8 mouse cellular contexts compared by ENCODE assay signal in the genomic region with DNA sequence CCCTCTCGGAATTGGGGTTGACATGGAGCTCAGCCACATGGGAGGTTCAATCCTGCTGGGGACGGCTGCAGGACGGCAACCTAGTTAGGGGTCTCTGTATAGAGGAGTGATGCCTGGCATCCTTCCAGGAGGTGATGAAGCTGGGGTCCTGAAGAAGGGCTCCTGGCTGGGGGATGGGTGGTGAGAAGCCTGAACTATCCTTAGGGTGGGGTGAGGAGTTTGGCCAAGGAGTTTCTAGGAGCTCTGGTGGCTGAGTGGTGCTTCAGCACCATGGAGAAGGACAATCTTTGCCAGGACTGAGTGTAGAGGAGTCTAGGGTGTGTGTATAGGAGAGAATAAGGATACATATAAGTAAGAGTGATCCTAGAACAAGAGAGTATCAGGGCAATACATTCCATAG. TPM values are rescaled to one million over a fixed set of nuclear protein-coding genes. Genes with fewer than 3 reads are reported as not detected.
DNase-seq lines count a peak whose midpoint lies in the region; ATAC-seq lines count a peak whose summit lies in the region.

No protein-coding gene starts in this region.

- peak; percentile 32 for DNase-seq in CD4-positive, CD25-positive, alpha-beta regulatory T cell, adult 2 months (ENCODE audit: low read depth, low spot score)
- DNase-seq in neural tube, embryonic 11.5 days (ENCODE audit: low spot score), result no peak
- DNase-seq in neural tube, embryonic 10.5 days (ENCODE audit: extremely low spot score, low spot score), result no peak
- no peak for DNase-seq in spleen, postnatal 10 days (ENCODE audit: low spot score in 2 of 2)
- no peak for DNase-seq in layer of hippocampus, adult 9-11 months

- H3K9me3 ChIP-seq in neural tube, embryonic 11.5 days (ENCODE audit: control insufficient read depth, low read length), result no peaks in the 10 kb centered on the region
- no peaks in the 10 kb centered on the region for H3K9me3 ChIP-seq in hindbrain, embryonic 15.5 days
- no peaks in the 10 kb centered on the region for H3K9me3 ChIP-seq in neural tube, embryonic 15.5 days (replicated peaks)

- no peaks in the 10 kb centered on the region for H3K4me1 ChIP-seq in neural tube, embryonic 11.5 days (ENCODE audit: control insufficient read depth, insufficient read depth, low read length)
- H3K4me1 ChIP-seq in hindbrain, embryonic 15.5 days (replicated peaks), result peaks cover 37% of the 10 kb centered on the region
- peaks cover 38% of the 10 kb centered on the region for H3K4me1 ChIP-seq in neural tube, embryonic 15.5 days

- no peak overlapping the region for H3K27ac ChIP-seq in neural tube, embryonic 11.5 days (ENCODE audit: low read depth, low read length)
- H3K27ac ChIP-seq in hindbrain, embryonic 15.5 days (replicated peaks), result no peak overlapping the region
- 0 out of 2 replicates have a peak overlapping the region, but pooled peaks have one; percentile 7 for H3K27ac ChIP-seq in neural tube, embryonic 15.5 days (replicated peaks)

- 25% methylated on average over 3 of the region's 3 CpGs for WGBS in neural tube, embryonic 11.5 days
- WGBS in hindbrain, embryonic 15.5 days, result 14% methylated on average over 3 of the region's 3 CpGs
- 21% methylated on average over 3 of the region's 3 CpGs for WGBS in neural tube, embryonic 15.5 days

- peak overlapping the region; percentile 25 for H3K4me2 ChIP-seq in neural tube, embryonic 11.5 days (ENCODE audit: low read depth)
- H3K4me2 ChIP-seq in hindbrain, embryonic 15.5 days, result peak overlapping the region; percentile 54
- peak overlapping the region; percentile 55 for H3K4me2 ChIP-seq in neural tube, embryonic 15.5 days

- no peaks in the 10 kb centered on the region for H3K36me3 ChIP-seq in neural tube, embryonic 11.5 days (ENCODE audit: control insufficient read depth, insufficient read depth, low read length)
- no peaks in the 10 kb centered on the region for H3K36me3 ChIP-seq in hindbrain, embryonic 15.5 days
- no peaks in the 10 kb centered on the region for H3K36me3 ChIP-seq in neural tube, embryonic 15.5 days

- peak overlapping the region; percentile 22; the same call in 1 of the 2 replicates for H3K9ac ChIP-seq in neural tube, embryonic 11.5 days (ENCODE audit: low read length)
- peak overlapping the region; percentile 27 for H3K9ac ChIP-seq in hindbrain, embryonic 15.5 days
- peak overlapping the region; percentile 17; the same call in 1 of the 2 replicates for H3K9ac ChIP-seq in neural tube, embryonic 15.5 days (replicated peaks)

- H3K4me3 ChIP-seq in neural tube, embryonic 11.5 days (ENCODE audit: low read depth, low read length), result peak overlapping the region; percentile 10; the same call in 1 of the 2 replicates
- peak overlapping the region; percentile 32 for H3K4me3 ChIP-seq in hindbrain, embryonic 15.5 days
- peak overlapping the region; percentile 34 for H3K4me3 ChIP-seq in neural tube, embryonic 15.5 days (replicated peaks)

- no peak for ATAC-seq in CD4-positive, CD25-positive, alpha-beta regulatory T cell, adult 4 months
- ATAC-seq in neural tube, embryonic 11.5 days (ENCODE audit: insufficient read depth, low FRiP score, low TSS enrichment), result no peak
- ATAC-seq in hindbrain, embryonic 15.5 days (ENCODE audit: low FRiP score, low read depth), result peak; percentile 6; the same call in 1 of the 2 replicates
- ATAC-seq in neural tube, embryonic 15.5 days (ENCODE audit: low FRiP score), result peak; percentile 19; the same call in 1 of the 2 replicates

- peaks cover 2% of the 10 kb centered on the region; the same call in 1 of the 2 replicates for H3K27me3 ChIP-seq in neural tube, embryonic 11.5 days (ENCODE audit: control insufficient read depth, insufficient read depth, low read length)
- H3K27me3 ChIP-seq in hindbrain, embryonic 15.5 days, result peaks cover 5% of the 10 kb centered on the region; the same call in 1 of the 2 replicates
- peaks cover 33% of the 10 kb centered on the region for H3K27me3 ChIP-seq in neural tube, embryonic 15.5 days (replicated peaks)

RNA-seq across cellular contexts. Expression of a gene that starts 0.6 kb away (rescaled TPM):
- polyA plus RNA-seq in CD4-positive, CD25-positive, alpha-beta regulatory T cell, adult 4 months (2017; shearing (Covaris generic)), result 10 to 100 TPM; 23.0 to 83.7 TPM
- 23.2 and 26.2 TPM in 2 replicates for polyA plus RNA-seq in neural tube, embryonic 11.5 days (2014; fragmentation: Nextera tagmentation; extraction: Ambion mirVana)
- polyA plus RNA-seq in hindbrain, embryonic 15.5 days (2015; fragmentation: Nextera tagmentation; extraction: Ambion mirVana), result 31.3 and 34.8 TPM in 2 replicates
- polyA plus RNA-seq in neural tube, embryonic 15.5 days (2015; fragmentation: Nextera tagmentation; extraction: Ambion mirVana), result 27.9 and 28.5 TPM in 2 replicates

RNA-seq across cellular contexts. Expression of a gene that starts 11.4 kb away (rescaled TPM):
- polyA plus RNA-seq in CD4-positive, CD25-positive, alpha-beta regulatory T cell, adult 4 months (2017; shearing (Covaris generic)), result 10 to 100 TPM in 1 of 2 experiments, not detected in 1; 33.3 TPM
- polyA plus RNA-seq in neural tube, embryonic 11.5 days (2014; fragmentation: Nextera tagmentation; extraction: Ambion mirVana), result not detected in 2 replicates
- not detected in 2 replicates for polyA plus RNA-seq in hindbrain, embryonic 15.5 days (2015; fragmentation: Nextera tagmentation; extraction: Ambion mirVana)
- 0.99 TPM in 1 of 2 replicates, not detected in the other for polyA plus RNA-seq in neural tube, embryonic 15.5 days (2015; fragmentation: Nextera tagmentation; extraction: Ambion mirVana)

Comparison
In these comparisons a context has a peak if more than half of its experiments do, and no peak if none do; other contexts are left out.
1. ATAC-seq: peak in hindbrain, embryonic 15.5 days (single experiment) and neural tube, embryonic 15.5 days (single experiment); none in CD4-positive, CD25-positive, alpha-beta regulatory T cell, adult 4 months (single experiment) and neural tube, embryonic 11.5 days (single experiment).
2. Peak in every context shown above with its lines, with median percentiles within 50 percentile points of each other: H3K4me2 ChIP-seq, H3K4me3 ChIP-seq and H3K9ac ChIP-seq.